Mouse (Mus musculus) lung, embryonic 15.5 days (tissue): ENCODE data around the gene A630076J17Rik. TPM values are rescaled to one million over a fixed set of nuclear protein-coding genes. Genes with fewer than 3 reads are reported as not detected.

Experiments
- ATAC-seq: fragments of 200-750 bp; cut with Nextera tagmentation; 2 replicates; pipeline ENCODE4 v1.8.0; 2017; ENCODE audit warnings: moderate number of reproducible peaks, borderline replicate concordance; ENCODE audit not compliant: low FRiP score, low TSS enrichment; ENCODE audit errors: extremely low read depth
- H3K27ac ChIP-seq: fragments of 300-500 bp; sonication (generic); 2 replicates; pipeline ENCODE4 v1.5.1; 2015; ENCODE audit warnings: moderate library complexity, mild to moderate bottlenecking, inconsistent platforms
- H3K27me3 ChIP-seq: fragments of 300-500 bp; sonication (generic); 2 replicates; pipeline ENCODE4 v1.6.1; 2015; ENCODE audit warnings: inconsistent platforms
- H3K36me3 ChIP-seq: fragments of 300-500 bp; sonication (generic); 2 replicates; pipeline ENCODE4 v1.6.1; 2015; ENCODE audit warnings: inconsistent platforms
- H3K4me1 ChIP-seq: fragments of 300-500 bp; sonication (generic); 2 replicates; pipeline ENCODE4 v1.6.1; 2015; ENCODE audit warnings: inconsistent platforms
- H3K4me2 ChIP-seq: fragments of 300-500 bp; sonication (generic); 2 replicates; pipeline ENCODE4 v1.6.1; 2015; ENCODE audit warnings: inconsistent platforms, mild to moderate bottlenecking, moderate library complexity
- H3K4me3 ChIP-seq: fragments of 300-500 bp; sonication (generic); 2 replicates; pipeline ENCODE4 v1.5.1; 2015; ENCODE audit warnings: mild to moderate bottlenecking, inconsistent platforms
- H3K9ac ChIP-seq: fragments of 300-500 bp; sonication (generic); 2 replicates; pipeline ENCODE4 v1.6.1; 2015; ENCODE audit warnings: inconsistent platforms
- H3K9me3 ChIP-seq: fragments of 300-500 bp; sonication (generic); 2 replicates; pipeline ENCODE4 v1.6.1; 2016; ENCODE audit warnings: inconsistent platforms
- WGBS: fragments of 180-500 bp; shearing (Covaris S2); methylation state at CpG from one replicate; pipeline ENCODE4 v1.1.7; 2015; 5-methylcytosine and 5-hydroxymethylcytosine counted together
- polyA plus RNA-seq: library from polyadenylated mRNA; unstranded; fragments of >200 nt; fragmentation: Nextera tagmentation; extraction: Ambion mirVana; gene quantifications from 2 replicates; pipeline ENCODE4 v1.2.1, GENCODE M21; 2015

Gene A630076J17Rik
- 0.15 and 0.44 TPM in 2 replicates for polyA plus RNA-seq

DNA sequence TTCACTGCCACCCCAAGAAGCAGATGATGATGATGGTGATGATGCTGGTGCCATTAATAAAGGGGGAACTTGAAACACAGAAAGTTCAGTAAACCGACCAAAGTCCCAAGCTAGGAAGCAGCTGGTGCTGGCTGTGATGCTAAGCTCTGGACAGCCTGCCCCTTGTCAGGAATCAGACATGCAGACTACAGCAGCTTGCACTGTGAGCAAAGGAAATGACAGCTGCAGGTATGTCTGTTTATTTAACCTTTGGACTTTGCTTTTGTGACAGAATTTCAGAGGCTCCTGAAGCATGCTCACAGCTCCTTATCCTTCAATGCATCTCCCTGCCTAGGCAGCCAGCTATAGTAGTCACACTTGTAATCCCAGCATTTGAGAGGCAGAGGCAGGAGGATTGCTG lies at the start of gene A630076J17Rik:
TSS of gene A630076J17Rik (plus strand) at position 88 of the 400 bp plus-strand sequence.
- Histone ChIP-seq H3K36me3 (no peaks in the 10 kb centered on the region), H3K27me3 (no peaks in the 10 kb centered on the region), H3K9me3 (no peaks in the 10 kb centered on the region), H3K27ac (0 out of 2 replicates have a peak within 1 kb of the TSS, but pooled peaks have one; percentile 31), H3K4me1 (peaks cover 15% of the 10 kb centered on the region), H3K4me2 (no peak within 1 kb of the TSS), H3K4me3 (no peak within 1 kb of the TSS), H3K9ac (no peak within 1 kb of the TSS)
- ATAC-seq: no peak
- 12% methylated on average over 1 of the region's 1 CpGs for WGBS

DNA sequence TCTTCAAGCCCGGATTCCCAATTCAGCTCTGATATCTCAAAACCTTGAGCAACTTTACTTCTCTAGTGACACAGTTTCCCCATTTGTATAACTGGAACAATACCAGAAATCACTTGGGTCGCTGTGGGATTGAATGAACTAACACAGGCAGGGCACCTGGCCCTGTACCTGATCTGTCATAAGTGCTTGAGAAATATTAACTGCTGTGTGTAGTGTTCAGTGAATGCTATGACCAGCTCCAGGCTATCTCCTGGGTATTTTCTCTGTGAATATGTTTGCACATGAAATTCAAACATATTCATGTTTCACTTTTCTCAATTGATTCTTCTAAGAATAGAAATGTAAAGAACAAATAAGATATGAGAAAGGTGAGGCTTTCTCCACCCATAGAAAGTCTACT lies 49.6 kb upstream of the A630076J17Rik start:
- Histone ChIP-seq H3K36me3 (no peaks in the 10 kb centered on the region), H3K4me3 (no peak overlapping the region), H3K9ac (no peak overlapping the region), H3K27me3 (no peaks in the 10 kb centered on the region), H3K9me3 (no peaks in the 10 kb centered on the region), H3K27ac (no peak overlapping the region), H3K4me2 (no peak overlapping the region), H3K4me1 (no peaks in the 10 kb centered on the region)
- 60% methylated on average over 2 of the region's 2 CpGs for WGBS
- no peak for ATAC-seq

DNA sequence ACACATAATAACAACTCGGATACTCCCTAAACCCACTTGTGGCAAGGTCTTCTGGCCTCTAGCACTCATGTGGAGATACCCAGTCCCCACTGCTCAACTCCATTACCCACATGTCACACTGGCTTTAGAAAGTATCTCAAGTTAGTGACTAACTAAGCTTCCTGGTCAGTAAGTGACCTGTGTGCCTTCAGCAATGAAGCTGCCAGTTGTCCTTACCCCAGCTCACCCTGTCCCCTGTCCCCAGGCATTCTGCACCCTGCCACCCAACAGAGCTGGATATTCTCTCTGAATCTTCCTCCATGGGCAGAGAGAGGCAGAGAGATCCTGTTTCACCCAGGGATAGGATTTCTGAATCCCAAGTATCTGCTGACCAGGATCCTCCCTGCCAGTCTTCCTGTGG lies 47.7 kb upstream of the A630076J17Rik start, which contains the start of gene Kcna10:
TSS of gene Kcna10 (plus strand) at position 301 of the 400 bp plus-strand sequence.
- Histone ChIP-seq H3K4me2 (no peak within 1 kb of the TSS), H3K9ac (no peak within 1 kb of the TSS), H3K4me1 (no peaks in the 10 kb centered on the region), H3K27me3 (no peaks in the 10 kb centered on the region), H3K36me3 (no peaks in the 10 kb centered on the region), H3K4me3 (no peak within 1 kb of the TSS), H3K27ac (no peak within 1 kb of the TSS), H3K9me3 (no peaks in the 10 kb centered on the region)
- no peak for ATAC-seq
- WGBS: 78% methylated on average over 1 of the region's 1 CpGs

DNA sequence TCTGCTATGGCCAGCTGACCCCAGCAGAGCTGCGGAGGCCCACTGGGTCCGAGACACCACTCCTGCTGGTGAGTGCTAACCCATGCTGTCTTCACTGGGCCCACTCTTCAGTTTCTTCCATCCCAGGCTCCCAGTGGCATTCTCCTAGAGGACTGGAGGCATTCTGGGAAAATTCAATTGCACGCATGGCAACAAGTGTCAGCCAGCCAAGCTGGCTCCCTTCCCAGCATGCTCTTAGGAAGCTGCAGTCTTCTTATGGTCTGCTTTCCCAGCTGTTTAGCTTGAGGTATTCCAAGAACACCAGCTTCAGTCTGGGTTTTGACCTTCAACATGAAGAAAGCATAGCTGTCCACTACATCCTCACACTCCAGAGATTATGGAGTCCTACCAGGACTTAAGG lies 47.2 kb upstream of the A630076J17Rik start:
- Histone ChIP-seq H3K4me2 (no peak overlapping the region), H3K4me1 (no peaks in the 10 kb centered on the region), H3K9me3 (no peaks in the 10 kb centered on the region), H3K9ac (no peak overlapping the region), H3K4me3 (no peak overlapping the region), H3K27me3 (no peaks in the 10 kb centered on the region), H3K27ac (no peak overlapping the region), H3K36me3 (no peaks in the 10 kb centered on the region)
- ATAC-seq: no peak
- 72% methylated on average over 3 of the region's 3 CpGs for WGBS

DNA sequence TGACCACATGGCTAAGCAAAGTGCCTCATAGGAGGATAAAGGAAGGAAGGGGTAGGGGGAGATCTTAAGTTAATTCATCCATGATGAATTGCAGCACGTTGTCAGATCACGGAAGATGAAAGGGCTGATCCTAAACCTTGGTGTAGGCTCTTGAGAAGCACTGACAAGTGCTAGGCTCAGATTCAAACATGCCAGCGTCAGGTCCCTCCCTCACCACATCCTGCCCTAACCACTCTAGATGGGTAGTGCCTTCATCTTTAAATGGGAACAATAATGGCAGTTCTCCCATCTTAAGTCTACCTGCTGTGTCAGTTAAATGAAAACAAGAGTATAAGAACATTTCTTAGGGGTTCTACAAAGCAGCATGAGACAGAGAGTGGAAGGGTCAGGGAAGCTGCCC lies 44.8 kb upstream of the A630076J17Rik start:
- Histone ChIP-seq H3K9ac (no peak overlapping the region), H3K4me1 (no peaks in the 10 kb centered on the region), H3K4me3 (no peak overlapping the region), H3K4me2 (no peak overlapping the region), H3K9me3 (no peaks in the 10 kb centered on the region), H3K27ac (no peak overlapping the region), H3K27me3 (no peaks in the 10 kb centered on the region), H3K36me3 (no peaks in the 10 kb centered on the region)
- no peak for ATAC-seq
- WGBS: 53% methylated on average over 3 of the region's 3 CpGs

DNA sequence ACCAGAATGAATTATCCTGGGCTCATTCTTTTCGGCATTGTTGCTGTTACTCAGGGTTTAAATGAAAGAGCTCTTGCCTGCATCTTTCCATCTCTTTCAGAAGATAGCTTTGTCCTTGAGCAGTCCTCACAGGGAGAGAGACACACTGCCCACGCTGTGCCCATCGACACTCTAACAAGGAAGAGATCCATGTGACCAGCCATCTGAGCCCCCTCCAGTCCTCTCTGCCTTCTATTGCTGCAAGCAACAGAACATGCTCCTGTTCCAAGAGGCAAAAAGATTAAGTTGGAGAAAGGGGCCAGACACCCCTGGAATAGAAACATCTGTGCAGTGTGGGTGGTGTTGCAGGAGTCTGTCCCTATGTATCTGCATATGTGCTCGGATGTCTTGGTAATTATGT lies 43.4 kb upstream of the A630076J17Rik start:
- H3K27me3 ChIP-seq: no peaks in the 10 kb centered on the region
- WGBS: 75% methylated on average over 4 of the region's 4 CpGs
- ATAC-seq: no peak

DNA sequence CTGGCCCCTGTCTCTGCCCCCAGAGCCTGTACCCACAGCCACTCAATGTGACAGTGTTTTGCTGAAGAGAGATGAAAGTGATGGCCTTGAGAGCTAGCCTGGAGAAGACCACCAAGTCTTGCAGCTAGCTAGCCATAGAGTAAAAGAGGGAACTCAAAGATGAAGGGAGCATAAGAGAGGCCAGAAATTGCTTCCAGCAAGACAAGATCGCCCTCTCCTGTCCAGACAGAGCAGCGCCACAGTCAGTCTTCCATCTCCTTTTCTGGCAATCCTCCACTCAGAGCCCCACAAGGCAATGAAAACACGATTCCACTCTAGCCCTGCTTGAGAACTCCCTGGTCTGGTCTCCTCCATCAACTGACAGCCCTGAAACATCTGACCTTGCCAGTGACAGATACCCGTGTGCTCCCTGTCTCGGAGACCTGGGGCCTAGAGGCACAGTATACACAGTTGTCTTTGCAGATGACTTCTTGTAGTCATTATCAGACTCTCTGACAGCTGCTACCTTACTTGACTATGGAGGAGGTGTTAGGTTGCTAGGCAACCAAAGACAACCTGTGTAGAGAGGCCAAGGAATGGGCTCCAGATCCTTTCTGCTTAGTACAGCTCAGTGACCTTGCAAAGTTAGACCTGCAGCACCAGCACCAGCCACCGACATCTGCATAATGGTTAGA lies 42.1 kb upstream of the A630076J17Rik start:
- Histone ChIP-seq H3K9ac (no peak overlapping the region), H3K4me2 (no peak overlapping the region), H3K4me3 (no peak overlapping the region), H3K36me3 (no peaks in the 10 kb centered on the region), H3K4me1 (no peaks in the 10 kb centered on the region), H3K27me3 (no peaks in the 10 kb centered on the region), H3K27ac (no peak overlapping the region), H3K9me3 (no peaks in the 10 kb centered on the region)
- WGBS: 27% methylated on average over 6 of the region's 6 CpGs
- ATAC-seq: no peak

More for the DNA sequence above, 43.4 kb upstream of the A630076J17Rik start:
- H3K9ac ChIP-seq: no peak overlapping the region
- H3K4me3 ChIP-seq: no peak overlapping the region
- no peak overlapping the region for H3K27ac ChIP-seq
- H3K4me1 ChIP-seq: no peaks in the 10 kb centered on the region
- H3K4me2 ChIP-seq: no peak overlapping the region
- H3K9me3 ChIP-seq: no peaks in the 10 kb centered on the region
- H3K36me3 ChIP-seq: no peaks in the 10 kb centered on the region

DNA sequence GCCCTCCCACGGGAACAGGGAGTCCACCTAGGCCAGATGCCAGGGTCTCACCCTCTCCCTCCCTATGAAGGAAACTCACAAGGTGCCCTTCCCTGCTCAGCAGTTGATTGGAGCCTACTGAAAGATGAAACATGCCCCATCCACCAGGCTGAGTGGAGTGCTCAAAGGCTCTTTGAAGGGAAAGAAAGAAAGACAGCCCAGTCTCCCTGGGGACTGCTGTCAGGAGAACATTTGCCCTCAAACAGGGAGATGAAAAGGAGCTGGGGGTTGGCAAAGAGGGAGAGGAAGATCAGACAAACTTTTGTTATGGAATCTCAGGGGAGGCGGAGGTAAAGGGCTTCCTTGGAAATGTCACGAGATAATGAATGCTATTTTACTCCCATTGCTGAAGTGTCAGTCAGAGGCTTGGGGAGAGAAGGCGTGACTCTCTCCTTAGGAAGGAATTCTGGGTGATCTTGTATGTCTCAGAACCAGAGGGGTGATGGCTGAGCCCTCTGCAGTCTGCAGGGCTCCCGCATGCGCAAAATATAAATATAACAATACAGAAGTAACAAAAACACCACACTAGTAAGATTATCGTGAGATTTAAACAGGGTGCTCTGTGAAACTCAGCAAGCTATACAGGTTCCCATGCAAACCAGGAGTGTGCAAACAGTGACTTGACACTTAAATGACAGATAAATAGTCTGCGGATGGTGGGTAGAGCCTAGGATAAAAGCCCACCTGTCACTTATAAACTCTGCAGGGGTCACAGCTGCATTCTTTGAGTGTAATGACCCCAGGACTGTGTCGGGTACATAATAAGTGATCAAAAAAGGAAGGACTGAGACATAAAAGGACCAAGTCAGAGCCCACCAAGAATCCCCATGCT lies 28.9 kb upstream of the A630076J17Rik start:
- Histone ChIP-seq H3K9me3 (no peaks in the 10 kb centered on the region), H3K9ac (no peak overlapping the region), H3K4me1 (peaks cover 3% of the 10 kb centered on the region), H3K4me3 (no peak overlapping the region), H3K36me3 (no peaks in the 10 kb centered on the region), H3K27ac (no peak overlapping the region), H3K27me3 (no peaks in the 10 kb centered on the region), H3K4me2 (no peak overlapping the region)
- WGBS: 28% methylated on average over 9 of the region's 9 CpGs
- no peak for ATAC-seq

DNA sequence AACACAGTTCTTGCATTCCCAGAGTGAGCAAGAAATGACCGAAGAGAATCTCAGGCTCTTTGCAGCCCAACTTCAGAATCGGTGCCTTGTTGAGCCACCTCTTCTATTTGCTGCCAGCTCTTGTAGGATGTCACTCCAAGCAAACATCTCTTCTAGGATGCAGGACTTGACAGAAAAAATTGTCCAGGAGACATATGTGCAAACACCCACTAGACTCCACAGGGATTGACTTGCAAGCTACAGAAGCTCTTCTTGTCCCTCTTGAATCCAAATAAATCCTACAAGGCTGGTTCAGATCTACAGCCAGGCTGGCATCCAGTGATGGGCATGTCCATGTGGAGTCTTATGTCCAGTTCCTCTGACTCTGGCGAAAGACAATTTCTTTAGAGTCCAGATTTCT lies 26.0 kb upstream of the A630076J17Rik start:
- H3K27me3 ChIP-seq: no peaks in the 10 kb centered on the region
- WGBS: 75% methylated on average over 3 of the region's 3 CpGs

DNA sequence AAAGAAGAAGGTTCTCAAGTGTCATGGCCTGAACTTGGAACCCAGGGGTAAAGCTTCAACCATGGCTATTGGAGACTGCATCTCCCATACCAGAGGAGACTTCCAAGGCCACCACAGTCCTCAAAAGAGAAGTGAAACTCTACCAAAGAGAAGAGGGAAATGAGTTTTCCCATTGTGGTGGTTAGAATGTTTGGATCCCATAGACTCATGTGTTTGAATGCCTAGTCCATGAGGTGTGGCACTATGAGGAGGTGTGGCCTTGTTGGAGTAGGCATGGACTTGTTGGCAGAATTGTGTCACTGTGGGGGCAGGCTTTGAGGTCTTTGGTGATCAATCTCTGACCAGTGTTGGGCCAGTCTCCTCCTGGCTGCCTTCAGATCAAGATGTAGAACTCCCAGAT lies 25.2 kb upstream of the A630076J17Rik start:
- H3K9ac ChIP-seq: no peak overlapping the region
- ATAC-seq: no peak
- no peak overlapping the region for H3K4me3 ChIP-seq
- H3K9me3 ChIP-seq: no peaks in the 10 kb centered on the region
- no peak overlapping the region for H3K27ac ChIP-seq
- H3K4me1 ChIP-seq: peaks cover 15% of the 10 kb centered on the region
- no peak overlapping the region for H3K4me2 ChIP-seq
- H3K36me3 ChIP-seq: no peaks in the 10 kb centered on the region
- H3K27me3 ChIP-seq: no peaks in the 10 kb centered on the region

More for the DNA sequence above, 26.0 kb upstream of the A630076J17Rik start:
- Histone ChIP-seq H3K4me1 (peaks cover 15% of the 10 kb centered on the region), H3K9me3 (no peaks in the 10 kb centered on the region), H3K4me2 (no peak overlapping the region), H3K36me3 (no peaks in the 10 kb centered on the region), H3K27ac (no peak overlapping the region), H3K9ac (no peak overlapping the region), H3K4me3 (no peak overlapping the region)
- ATAC-seq: no peak

DNA sequence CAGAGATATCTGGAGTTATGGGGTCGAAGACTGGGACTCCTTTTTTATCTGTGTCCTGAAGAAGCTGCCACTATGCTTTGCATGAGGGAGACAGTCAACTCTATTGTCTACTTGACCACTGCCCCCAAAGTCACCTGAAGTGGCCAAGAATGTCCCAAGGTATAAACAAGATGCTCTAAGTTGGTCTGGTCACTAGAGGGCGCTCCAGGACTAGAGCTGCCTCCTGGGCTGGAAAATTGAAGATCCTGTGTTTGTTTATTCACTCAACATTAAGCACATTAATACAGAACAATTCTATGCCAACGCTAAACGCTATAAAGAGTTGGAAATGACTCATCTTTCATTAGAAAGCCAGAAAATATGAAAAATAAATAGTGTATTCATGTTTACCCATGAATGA lies 24.4 kb upstream of the A630076J17Rik start:
- ATAC-seq: no peak
- Histone ChIP-seq H3K4me1 (peaks cover 15% of the 10 kb centered on the region), H3K27me3 (no peaks in the 10 kb centered on the region), H3K9me3 (no peaks in the 10 kb centered on the region), H3K9ac (no peak overlapping the region), H3K36me3 (no peaks in the 10 kb centered on the region), H3K27ac (no peak overlapping the region), H3K4me3 (no peak overlapping the region), H3K4me2 (no peak overlapping the region)
- WGBS: 8% methylated on average over 4 of the region's 4 CpGs

DNA sequence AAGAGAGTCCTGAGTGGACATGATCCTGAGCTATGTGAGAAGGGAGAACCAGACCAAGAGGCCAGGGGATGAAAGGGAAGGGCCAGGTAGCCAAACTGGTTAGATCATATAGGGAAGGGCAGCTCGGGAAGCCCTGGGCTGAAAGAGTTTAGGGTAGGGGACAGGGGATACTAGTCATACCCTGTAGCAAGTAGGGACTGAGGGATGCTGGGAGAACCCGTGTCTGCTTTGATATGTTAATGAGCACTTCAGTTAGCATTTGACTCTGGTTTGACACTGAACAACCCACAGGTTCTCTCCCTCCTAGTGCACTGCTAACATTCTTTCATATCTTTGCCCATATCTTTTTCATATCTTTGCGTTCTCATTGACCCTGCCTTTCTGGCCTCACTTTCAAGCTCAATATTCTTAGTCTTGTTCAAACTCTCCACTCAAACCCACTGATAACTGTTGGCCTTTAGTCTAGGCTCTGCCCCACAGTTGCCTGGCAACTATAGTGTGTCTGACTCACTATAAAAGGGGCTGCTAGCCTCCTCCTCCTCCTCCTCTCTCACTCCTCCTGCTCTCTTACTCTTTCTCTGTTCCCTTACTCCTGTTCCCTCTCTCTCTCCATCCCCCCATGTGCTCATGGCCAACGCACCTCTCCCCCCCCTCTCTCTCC lies 23.8 kb upstream of the A630076J17Rik start:
- Histone ChIP-seq H3K4me1 (peaks cover 15% of the 10 kb centered on the region), H3K27me3 (no peaks in the 10 kb centered on the region), H3K27ac (no peak overlapping the region; the same call in 1 of the 2 replicates), H3K9me3 (no peaks in the 10 kb centered on the region), H3K4me3 (no peak overlapping the region), H3K9ac (no peak overlapping the region), H3K4me2 (no peak overlapping the region), H3K36me3 (no peaks in the 10 kb centered on the region)
- ATAC-seq: peak; percentile 60
- 37% methylated on average over 4 of the region's 4 CpGs for WGBS
